Mouse (Mus musculus) thymus, adult 2 months (tissue): ENCODE measurements around the gene Gm21905.

Experiments
- CTCF ChIP-seq: fragments of 200-500 bp; IDR thresholded peaks from 2 replicates; pipeline ENCODE4 v1.5.1; 2012; ENCODE audit warnings: mild to moderate bottlenecking, control low read depth, low read length, moderate library complexity, borderline replicate concordance; ENCODE audit not compliant: control insufficient read depth, poor library complexity, insufficient read depth; ENCODE audit errors: extremely low read depth
- POLR2A ChIP-seq: fragments of 200-500 bp; IDR thresholded peaks from 2 replicates; pipeline ENCODE4 v1.6.1; 2012; ENCODE audit warnings: mild to moderate bottlenecking, low read length, control low read depth, moderate library complexity; ENCODE audit not compliant: control insufficient read depth, poor library complexity, insufficient read depth; ENCODE audit errors: extremely low read depth

GRCm38 (mm10) chr5:67954097-67954496 is 7.9 kb upstream of the Gm21905 start:
- no peak for TF ChIP-seq CTCF
- TF ChIP-seq POLR2A, result no peak
